Mouse (Mus musculus): ENCODE data around the gene Pde2a. TPM values are rescaled to one million over a fixed set of nuclear protein-coding genes. Genes with fewer than 3 reads are reported as not detected.

Gene Pde2a
- polyA plus RNA-seq, 1 experiment, result 33.2 TPM

- no peak for TF ChIP-seq POLR2A (IDR thresholded peaks at IDR 0.05; ENCODE audit: borderline replicate concordance, control insufficient read depth, low read depth, low read length)
- TF ChIP-seq CTCF (IDR thresholded peaks at IDR 0.05; ENCODE audit: control insufficient read depth, insufficient read depth, low read length), result no peak
These were observed 28.5 kb upstream of the Pde2a start for GRCm38 (mm10) chr7:101393015-101393414.

GRCm38 (mm10) chr7:101393694-101394504 is 27.6 kb upstream of the Pde2a start:
- Histone ChIP-seq H3K4me3 (replicated peaks; ENCODE audit: control insufficient read depth, low read depth, low read length) (no peak overlapping the region), H3K4me1 (ENCODE audit: control insufficient read depth, insufficient read depth, low read length) (no peaks in the 10 kb centered on the region), H3K27ac (ENCODE audit: control insufficient read depth, insufficient read depth, low read depth, low read length, poor library complexity) (no peak overlapping the region)
- TF ChIP-seq POLR2A (IDR thresholded peaks at IDR 0.05; ENCODE audit: borderline replicate concordance, control insufficient read depth, low read depth, low read length), result no peak
- no peak for TF ChIP-seq CTCF (IDR thresholded peaks at IDR 0.05; ENCODE audit: control insufficient read depth, insufficient read depth, low read length)
- WGBS, result 83% methylated on average over 8 of the region's 8 CpGs

More at GRCm38 (mm10) chr7:101393015-101393414, 28.5 kb upstream of the Pde2a start:
- no peak overlapping the region for H3K27ac ChIP-seq (ENCODE audit: control insufficient read depth, insufficient read depth, low read depth, low read length, poor library complexity)
- H3K4me1 ChIP-seq (ENCODE audit: control insufficient read depth, insufficient read depth, low read length), result no peaks in the 10 kb centered on the region
- no peak overlapping the region for H3K4me3 ChIP-seq (replicated peaks; ENCODE audit: control insufficient read depth, low read depth, low read length)
- 80% methylated on average over 4 of the region's 4 CpGs for WGBS

GRCm38 (mm10) chr7:101394569-101394968 is 26.9 kb upstream of the Pde2a start:
- WGBS, result 90% methylated on average over 3 of the region's 3 CpGs
- Histone ChIP-seq H3K4me1 (ENCODE audit: control insufficient read depth, insufficient read depth, low read length) (no peaks in the 10 kb centered on the region), H3K27ac (ENCODE audit: control insufficient read depth, insufficient read depth, low read depth, low read length, poor library complexity) (no peak overlapping the region), H3K4me3 (replicated peaks; ENCODE audit: control insufficient read depth, low read depth, low read length) (no peak overlapping the region)
- TF ChIP-seq CTCF (IDR thresholded peaks at IDR 0.05; ENCODE audit: control insufficient read depth, insufficient read depth, low read length) (no peak), POLR2A (IDR thresholded peaks at IDR 0.05; ENCODE audit: borderline replicate concordance, control insufficient read depth, low read depth, low read length) (no peak)

GRCm38 (mm10) chr7:101395471-101395870 is 26.0 kb upstream of the Pde2a start:
- Histone ChIP-seq H3K4me3 (replicated peaks; ENCODE audit: control insufficient read depth, low read depth, low read length) (no peak overlapping the region), H3K27ac (ENCODE audit: control insufficient read depth, insufficient read depth, low read depth, low read length, poor library complexity) (no peak overlapping the region), H3K4me1 (ENCODE audit: control insufficient read depth, insufficient read depth, low read length) (no peaks in the 10 kb centered on the region)
- TF ChIP-seq POLR2A (IDR thresholded peaks at IDR 0.05; ENCODE audit: borderline replicate concordance, control insufficient read depth, low read depth, low read length), result no peak
- no peak for TF ChIP-seq CTCF (IDR thresholded peaks at IDR 0.05; ENCODE audit: control insufficient read depth, insufficient read depth, low read length)
- WGBS, result 77% methylated on average over 2 of the region's 2 CpGs

- H3K27ac ChIP-seq (ENCODE audit: control insufficient read depth, insufficient read depth, low read depth, low read length, poor library complexity), result no peak overlapping the region
- TF ChIP-seq CTCF (IDR thresholded peaks at IDR 0.05; ENCODE audit: control insufficient read depth, insufficient read depth, low read length) (no peak), POLR2A (IDR thresholded peaks at IDR 0.05; ENCODE audit: borderline replicate concordance, control insufficient read depth, low read depth, low read length) (no peak)
- H3K4me3 ChIP-seq (replicated peaks; ENCODE audit: control insufficient read depth, low read depth, low read length), result no peak overlapping the region
- no peaks in the 10 kb centered on the region for H3K4me1 ChIP-seq (ENCODE audit: control insufficient read depth, insufficient read depth, low read length)
- WGBS, result 86% methylated on average over 4 of the region's 4 CpGs
These were observed 24.3 kb upstream of the Pde2a start for GRCm38 (mm10) chr7:101397175-101397574.

GRCm38 (mm10) chr7:101401510-101401909 is 20.0 kb upstream of the Pde2a start:
- no peaks in the 10 kb centered on the region for H3K4me1 ChIP-seq (ENCODE audit: control insufficient read depth, insufficient read depth, low read length)
- no peak for TF ChIP-seq POLR2A (IDR thresholded peaks at IDR 0.05; ENCODE audit: borderline replicate concordance, control insufficient read depth, low read depth, low read length)
- no peak for TF ChIP-seq CTCF (IDR thresholded peaks at IDR 0.05; ENCODE audit: control insufficient read depth, insufficient read depth, low read length)
- 72% methylated on average over 7 of the region's 7 CpGs for WGBS
- no peak overlapping the region for H3K27ac ChIP-seq (ENCODE audit: control insufficient read depth, insufficient read depth, low read depth, low read length, poor library complexity)
- H3K4me3 ChIP-seq (replicated peaks; ENCODE audit: control insufficient read depth, low read depth, low read length), result no peak overlapping the region

GRCm38 (mm10) chr7:101403831-101404230 is 17.7 kb upstream of the Pde2a start:
- TF ChIP-seq CTCF (IDR thresholded peaks at IDR 0.05; ENCODE audit: control insufficient read depth, insufficient read depth, low read length) (peak; percentile 41; the same call in 1 of the 2 replicates), POLR2A (IDR thresholded peaks at IDR 0.05; ENCODE audit: borderline replicate concordance, control insufficient read depth, low read depth, low read length) (no peak)
- Histone ChIP-seq H3K4me3 (replicated peaks; ENCODE audit: control insufficient read depth, low read depth, low read length) (no peak overlapping the region), H3K27ac (ENCODE audit: control insufficient read depth, insufficient read depth, low read depth, low read length, poor library complexity) (no peak overlapping the region), H3K4me1 (ENCODE audit: control insufficient read depth, insufficient read depth, low read length) (no peaks in the 10 kb centered on the region)
- WGBS, result 95% methylated on average over 5 of the region's 5 CpGs

- H3K4me3 ChIP-seq (replicated peaks; ENCODE audit: control insufficient read depth, low read depth, low read length), result no peak within 1 kb of the TSS
- 76% methylated on average over 11 of the region's 11 CpGs for WGBS
- peaks cover 2% of the 10 kb centered on the region for H3K4me1 ChIP-seq (ENCODE audit: control insufficient read depth, insufficient read depth, low read length)
- H3K27ac ChIP-seq (ENCODE audit: control insufficient read depth, insufficient read depth, low read depth, low read length, poor library complexity), result no peak within 1 kb of the TSS
- TF ChIP-seq POLR2A (IDR thresholded peaks at IDR 0.05; ENCODE audit: borderline replicate concordance, control insufficient read depth, low read depth, low read length), result no peak
- TF ChIP-seq CTCF (IDR thresholded peaks at IDR 0.05; ENCODE audit: control insufficient read depth, insufficient read depth, low read length), result no peak
These were observed 11.1 kb upstream of the Pde2a start, which contains the start of gene Gm45837 for GRCm38 (mm10) chr7:101410267-101410936. Gene Gm45837 (plus strand): TSS chr7:101410886.
